Mouse (Mus musculus): Measurements from ENCODE around the gene Cyp2c23. TPM values are rescaled to one million over a fixed set of nuclear protein-coding genes. Genes with fewer than 3 reads are reported as not detected.

Cyp2c23 gene
- total RNA-seq (2021), result 1.1 and 21.3 TPM in 2 replicates
- long read RNA-seq, experiment 1, partial matches to known transcripts, result 0 of 1 reads
- long read RNA-seq, experiment 1, other reads (novel, unspliced or antisense), result 0 of 1 reads
- long read RNA-seq, experiment 2, transcript Cyp2c23-201 (9 exons, 1,916 nt), result major isoform, 9 of 11 reads
- long read RNA-seq, experiment 2, partial matches to known transcripts, result 2 of 11 reads
- long read RNA-seq, experiment 2, other reads (novel, unspliced or antisense), result 0 of 11 reads

- no peak for DNase-seq
Measured at GRCm38 (mm10) chr19:44028972-44029371, at the start of gene Cyp2c23. Gene Cyp2c23, minus strand, starts transcription at chr19:44029208.

GRCm38 (mm10) chr19:44077024-44077423 lies 48.0 kb upstream of the Cyp2c23 start:
- no peak for DNase-seq

GRCm38 (mm10) chr19:44076457-44076856 lies 47.4 kb upstream of the Cyp2c23 start:
- DNase-seq, result no peak

- DNase-seq, result no peak
Measured at GRCm38 (mm10) chr19:44074986-44075385, 46.0 kb upstream of the Cyp2c23 start.

- no peak for DNase-seq
Measured at GRCm38 (mm10) chr19:44071166-44071565, 42.2 kb upstream of the Cyp2c23 start.

GRCm38 (mm10) chr19:44069914-44070232 lies 40.9 kb upstream of the Cyp2c23 start:
- DNase-seq, result no peak

GRCm38 (mm10) chr19:44069121-44069913 lies 40.3 kb upstream of the Cyp2c23 start, which contains the start of gene Erlin1:
Gene Erlin1, minus strand, starts transcription at chr19:44069785.
- peak; percentile 96 for DNase-seq

- DNase-seq, result no peak
Measured at GRCm38 (mm10) chr19:44068232-44068631, 39.2 kb upstream of the Cyp2c23 start.

GRCm38 (mm10) chr19:44067323-44068049 lies 38.5 kb upstream of the Cyp2c23 start:
- peak; percentile 7 for DNase-seq

- no peak for DNase-seq
Measured at GRCm38 (mm10) chr19:44064734-44065133, 35.7 kb upstream of the Cyp2c23 start.

- DNase-seq, result no peak
Measured at GRCm38 (mm10) chr19:44063773-44064172, 34.8 kb upstream of the Cyp2c23 start.

GRCm38 (mm10) chr19:44060226-44060625 lies 31.2 kb upstream of the Cyp2c23 start:
- DNase-seq, result no peak

GRCm38 (mm10) chr19:44055173-44055826 lies 26.3 kb upstream of the Cyp2c23 start:
- DNase-seq, result no peak

GRCm38 (mm10) chr19:44050388-44050787 lies 21.4 kb upstream of the Cyp2c23 start:
- DNase-seq, result no peak

- DNase-seq, result no peak
Measured at GRCm38 (mm10) chr19:44049282-44049681, 20.3 kb upstream of the Cyp2c23 start.

GRCm38 (mm10) chr19:44045847-44046246 lies 16.8 kb upstream of the Cyp2c23 start:
- no peak for DNase-seq

GRCm38 (mm10) chr19:44042121-44042520 lies 13.1 kb upstream of the Cyp2c23 start:
- peak; percentile 43 for DNase-seq

GRCm38 (mm10) chr19:44033396-44033795 lies 4.4 kb upstream of the Cyp2c23 start:
- DNase-seq, result no peak

GRCm38 (mm10) chr19:44032046-44032744 lies 3.2 kb upstream of the Cyp2c23 start:
- no peak for DNase-seq

GRCm38 (mm10) chr19:44030024-44030423 lies 1.0 kb upstream of the Cyp2c23 start:
- no peak for DNase-seq

GRCm38 (mm10) chr19:44026956-44027530 lies 2.0 kb downstream of the Cyp2c23 start:
- peak; percentile 7 for DNase-seq
